Mouse (Mus musculus) cerebellum, adult 2 months (tissue): ENCODE measurements around the gene Ankra2.

Source experiments
- CTCF ChIP-seq: fragments of 200-500 bp; IDR thresholded peaks from 2 replicates; pipeline ENCODE4 v1.5.1; 2011; ENCODE audit warnings: low read depth, mild to moderate bottlenecking, control low read depth, low read length, moderate library complexity, borderline replicate concordance; ENCODE audit not compliant: insufficient read depth
- POLR2A ChIP-seq: fragments of 200-500 bp; IDR thresholded peaks from 2 replicates; pipeline ENCODE4 v1.6.1; 2011; ENCODE audit warnings: low read length, control low read depth, borderline replicate concordance; ENCODE audit not compliant: insufficient read depth

DNA sequence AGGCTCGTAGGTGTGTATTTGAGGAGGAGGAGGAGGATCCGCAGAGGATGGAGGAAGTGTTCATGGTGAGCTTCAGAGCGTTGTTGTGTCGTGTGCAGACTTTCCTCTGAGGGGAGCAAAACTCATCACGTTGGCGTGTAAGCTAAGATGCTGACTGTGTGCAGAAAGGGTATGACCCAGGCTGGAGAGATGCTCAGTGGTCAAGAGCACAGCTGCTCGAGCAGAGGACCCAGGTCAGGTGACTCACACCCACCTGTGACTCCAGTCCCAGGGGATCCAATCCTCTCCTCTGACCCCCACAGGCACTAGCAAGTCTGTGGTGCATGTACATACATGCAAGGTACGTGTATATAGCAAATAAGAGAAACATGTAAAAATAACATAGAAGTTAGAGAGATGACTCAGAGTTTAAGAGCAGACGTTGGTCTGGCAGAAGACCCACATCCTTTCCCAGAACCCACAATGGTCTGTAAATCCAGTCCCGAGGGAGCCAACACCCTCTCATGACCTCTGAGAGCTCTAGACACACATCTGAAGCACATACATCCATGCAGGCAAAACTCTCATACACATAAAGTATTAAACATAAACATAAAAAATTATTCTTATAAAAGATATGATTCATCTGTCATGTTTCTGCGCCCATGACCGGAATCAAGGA, 18.2 kb downstream of the Ankra2 start:
- TF ChIP-seq CTCF (no peak), POLR2A (no peak)
